Mouse (Mus musculus): ENCODE measurements around the gene Cd5l. TPM values are rescaled to one million over a fixed set of nuclear protein-coding genes. Genes with fewer than 3 reads are reported as not detected.
"Not testable (repeated sequence)": the region's sequence is repeated elsewhere in the genome, so short reads cannot be mapped to it uniquely, and the experiment has no call there.

Gene Cd5l
- polyA plus RNA-seq, 1 experiment, result 0.05 TPM

DNA sequence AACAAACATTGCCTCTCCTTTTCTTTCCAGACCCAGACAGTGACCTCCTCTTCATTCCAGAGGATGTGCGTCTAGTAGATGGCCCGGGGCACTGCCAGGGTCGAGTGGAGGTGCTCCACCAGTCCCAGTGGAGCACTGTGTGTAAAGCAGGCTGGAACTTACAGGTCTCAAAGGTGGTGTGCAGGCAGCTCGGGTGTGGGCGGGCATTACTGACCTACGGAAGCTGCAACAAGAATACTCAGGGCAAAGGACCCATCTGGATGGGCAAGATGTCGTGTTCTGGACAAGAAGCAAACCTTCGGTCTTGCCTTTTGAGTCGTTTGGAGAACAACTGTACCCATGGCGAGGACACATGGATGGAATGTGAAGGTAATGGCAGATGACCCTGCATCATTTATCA lies 9.8 kb downstream of the Cd5l start:
- H3K4me3 ChIP-seq (replicated peaks; ENCODE audit: insufficient read depth, low read depth, low read length), result no peak overlapping the region
- no peak for DNase-seq
- no peaks in the 10 kb centered on the region for H3K27me3 ChIP-seq (ENCODE audit: control insufficient read depth, insufficient read depth, low read length)
- H3K27ac ChIP-seq (ENCODE audit: insufficient read depth, low read length), result no peak overlapping the region
- TF ChIP-seq POLR2A (IDR thresholded peaks at IDR 0.05; ENCODE audit: borderline replicate concordance, insufficient read depth, low read length) (no peak), CTCF (IDR thresholded peaks at IDR 0.05; ENCODE audit: borderline replicate concordance, insufficient read depth, low read depth, low read length) (no peak)
- no peaks in the 10 kb centered on the region for H3K4me1 ChIP-seq (ENCODE audit: control insufficient read depth, insufficient read depth, low read length)
- WGBS, result 84% methylated on average over 10 of the region's 10 CpGs

DNA sequence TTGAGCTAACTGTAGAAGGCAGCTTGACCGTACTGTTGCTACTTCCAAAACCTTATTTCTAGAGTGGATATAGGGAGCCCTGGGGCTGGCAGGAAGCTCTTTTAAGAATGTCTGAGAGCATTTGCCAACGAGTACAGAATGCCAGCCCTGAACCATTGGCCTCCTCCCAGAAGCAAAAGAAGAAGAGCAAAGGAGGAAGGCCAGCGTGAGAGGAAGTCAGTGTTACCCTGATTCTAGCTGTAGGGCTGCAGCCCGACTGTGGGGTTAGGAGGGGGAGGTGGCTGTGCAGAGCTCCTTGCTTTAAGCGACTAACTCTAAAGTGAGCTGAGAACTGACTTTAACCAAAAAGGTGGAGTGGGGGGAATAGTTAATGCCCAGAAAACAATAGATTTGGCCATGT lies 11.5 kb downstream of the Cd5l start:
- 46% methylated on average over 5 of the region's 5 CpGs for WGBS
- Histone ChIP-seq H3K27me3 (ENCODE audit: control insufficient read depth, insufficient read depth, low read length) (no peaks in the 10 kb centered on the region), H3K4me1 (ENCODE audit: control insufficient read depth, insufficient read depth, low read length) (no peaks in the 10 kb centered on the region), H3K27ac (ENCODE audit: insufficient read depth, low read length) (no peak overlapping the region), H3K4me3 (replicated peaks; ENCODE audit: insufficient read depth, low read depth, low read length) (no peak overlapping the region)
- DNase-seq, result no peak
- TF ChIP-seq POLR2A (IDR thresholded peaks at IDR 0.05; ENCODE audit: borderline replicate concordance, insufficient read depth, low read length), result no peak
- TF ChIP-seq CTCF (IDR thresholded peaks at IDR 0.05; ENCODE audit: borderline replicate concordance, insufficient read depth, low read depth, low read length), result no peak

DNA sequence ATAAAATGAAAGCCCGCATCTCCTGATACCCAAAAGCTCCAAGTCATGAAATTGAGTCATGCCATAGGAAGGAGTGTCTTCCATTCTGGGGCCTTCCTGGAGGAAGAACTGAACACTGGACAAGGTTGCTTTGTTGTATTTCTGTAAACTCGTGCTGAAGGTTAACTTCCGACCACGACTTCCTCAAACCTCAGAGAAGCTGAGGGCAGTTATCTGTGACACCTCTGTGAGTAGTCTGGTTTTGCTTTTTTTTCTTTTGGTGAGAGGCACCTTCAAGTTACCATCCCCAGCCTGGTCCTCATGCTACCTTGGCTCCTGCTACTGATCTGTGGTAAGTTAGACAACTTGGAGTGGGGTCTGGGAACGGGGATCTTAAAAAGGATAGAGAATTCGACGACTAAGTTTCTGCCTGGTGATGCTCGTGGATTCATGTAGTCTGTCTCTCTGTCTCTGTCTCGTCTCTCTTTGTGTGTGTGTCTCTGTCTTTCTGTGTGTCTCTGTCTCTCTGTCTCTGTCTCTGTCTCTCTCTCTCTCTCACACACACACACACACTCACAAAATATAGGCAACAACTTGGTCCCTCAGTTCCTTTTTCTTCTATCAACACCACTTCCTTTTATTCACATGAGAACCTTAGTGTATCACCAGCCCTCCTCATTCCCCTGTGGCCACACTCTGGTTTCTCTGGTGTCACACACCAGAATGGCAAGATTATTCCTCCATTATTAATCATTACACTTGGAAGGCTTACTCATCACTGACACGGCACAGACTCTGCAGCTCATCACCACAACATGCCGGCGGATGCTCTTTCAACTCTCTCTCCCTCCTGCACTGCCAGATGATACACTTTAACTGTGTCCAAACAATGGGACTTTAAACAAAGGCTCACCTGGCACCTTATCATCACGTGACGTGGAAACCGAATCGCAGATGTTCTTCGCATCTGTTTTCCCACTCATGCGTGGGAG lies 18.8 kb downstream of the Cd5l start, which contains the start of gene Fcrl1:
Gene Fcrl1, plus strand, starts transcription at position 193 of the 971 bp plus-strand sequence.
- Histone ChIP-seq H3K4me1 (ENCODE audit: control insufficient read depth, insufficient read depth, low read length) (no peaks in the 10 kb centered on the region), H3K27ac (ENCODE audit: insufficient read depth, low read length) (no peak within 1 kb of the TSS), H3K4me3 (replicated peaks; ENCODE audit: insufficient read depth, low read depth, low read length) (no peak within 1 kb of the TSS), H3K27me3 (ENCODE audit: control insufficient read depth, insufficient read depth, low read length) (no peaks in the 10 kb centered on the region)
- 84% methylated on average over 18 of the region's 18 CpGs for WGBS
- TF ChIP-seq POLR2A (IDR thresholded peaks at IDR 0.05; ENCODE audit: borderline replicate concordance, insufficient read depth, low read length) (no peak), CTCF (IDR thresholded peaks at IDR 0.05; ENCODE audit: borderline replicate concordance, insufficient read depth, low read depth, low read length) (no peak)
- no peak for DNase-seq

DNA sequence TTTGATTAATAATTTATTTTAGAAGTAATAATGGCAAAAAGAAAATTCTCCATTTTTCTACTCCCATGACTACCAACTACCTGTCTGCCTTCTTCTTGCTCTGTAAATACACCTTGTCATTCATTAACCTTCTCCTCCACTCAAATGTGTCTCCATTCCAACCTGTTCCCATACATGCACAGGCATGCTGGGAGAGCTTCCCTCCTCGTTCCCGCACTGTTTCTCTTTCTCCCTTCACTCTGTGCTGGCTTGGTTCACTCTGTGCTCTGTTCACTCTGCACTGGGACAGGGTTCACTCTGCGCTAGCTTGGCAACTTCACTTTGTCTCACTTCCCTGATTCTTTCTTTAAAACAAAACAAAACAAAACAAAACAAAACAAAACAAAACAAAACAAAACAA lies 19.5 kb downstream of the Cd5l start:
- no peak for TF ChIP-seq CTCF (IDR thresholded peaks at IDR 0.05; ENCODE audit: borderline replicate concordance, insufficient read depth, low read depth, low read length)
- no peak for TF ChIP-seq POLR2A (IDR thresholded peaks at IDR 0.05; ENCODE audit: borderline replicate concordance, insufficient read depth, low read length)
- DNase-seq, result no peak
- Histone ChIP-seq H3K4me1 (ENCODE audit: control insufficient read depth, insufficient read depth, low read length) (no peaks in the 10 kb centered on the region), H3K27me3 (ENCODE audit: control insufficient read depth, insufficient read depth, low read length) (no peaks in the 10 kb centered on the region), H3K4me3 (replicated peaks; ENCODE audit: insufficient read depth, low read depth, low read length) (no peak overlapping the region), H3K27ac (ENCODE audit: insufficient read depth, low read length) (no peak overlapping the region)
- 66% methylated on average over 3 of the region's 3 CpGs for WGBS

DNA sequence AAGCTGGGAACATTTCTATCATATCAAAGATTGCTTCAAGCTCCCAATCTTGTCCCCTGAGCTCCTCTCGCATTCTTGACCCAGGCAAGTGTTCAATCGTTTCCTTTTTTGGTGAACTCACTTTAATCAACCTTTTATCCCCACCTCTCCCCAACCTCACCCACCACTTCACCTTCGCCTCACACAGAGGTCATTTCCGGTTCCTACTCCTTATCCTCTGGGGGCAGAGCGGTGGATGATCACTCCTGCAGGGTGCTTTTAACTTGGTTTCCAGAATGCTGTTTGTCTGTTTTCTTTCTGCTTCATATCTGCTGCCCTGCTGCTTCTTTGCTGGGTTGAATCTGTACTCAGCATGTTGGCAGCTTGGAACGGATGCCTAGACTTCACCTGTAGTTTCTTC lies 20.0 kb downstream of the Cd5l start:
- Histone ChIP-seq H3K27me3 (ENCODE audit: control insufficient read depth, insufficient read depth, low read length) (no peaks in the 10 kb centered on the region), H3K4me3 (replicated peaks; ENCODE audit: insufficient read depth, low read depth, low read length) (no peak overlapping the region), H3K4me1 (ENCODE audit: control insufficient read depth, insufficient read depth, low read length) (no peaks in the 10 kb centered on the region), H3K27ac (ENCODE audit: insufficient read depth, low read length) (no peak overlapping the region)
- no peak for DNase-seq
- no peak for TF ChIP-seq POLR2A (IDR thresholded peaks at IDR 0.05; ENCODE audit: borderline replicate concordance, insufficient read depth, low read length)
- no peak for TF ChIP-seq CTCF (IDR thresholded peaks at IDR 0.05; ENCODE audit: borderline replicate concordance, insufficient read depth, low read depth, low read length)
- 75% methylated on average over 6 of the region's 6 CpGs for WGBS

DNA sequence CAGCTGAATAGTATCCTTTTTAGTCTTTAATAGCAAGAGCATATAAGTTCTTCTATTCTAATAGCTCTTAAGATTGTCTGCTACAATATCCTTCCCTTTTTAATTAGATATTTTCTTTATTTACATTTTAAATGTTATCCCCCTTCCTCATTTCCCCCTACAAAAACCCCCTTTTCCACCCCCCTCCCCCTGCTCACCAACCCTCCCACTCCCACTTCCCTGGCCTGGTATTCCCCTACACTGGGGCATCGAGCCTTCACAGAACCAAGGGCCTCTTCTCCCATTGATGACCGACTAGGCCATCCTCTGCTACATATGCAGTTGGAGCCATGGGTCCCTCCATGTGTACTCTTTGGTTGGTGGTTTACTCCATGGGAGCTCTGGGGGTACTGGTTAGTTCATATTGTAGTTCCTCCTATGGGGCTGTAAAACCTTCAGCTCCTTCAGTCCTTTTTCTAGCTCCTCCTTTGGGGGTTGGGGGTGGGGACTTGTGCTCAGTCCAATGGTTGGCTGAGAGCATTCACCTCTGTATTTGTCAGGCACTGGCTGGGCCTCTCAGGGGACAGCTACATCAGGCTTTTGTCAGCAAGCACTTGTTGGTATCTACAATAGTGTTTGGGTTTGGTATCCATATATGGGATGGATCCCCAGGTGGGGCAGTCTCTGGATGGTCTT lies 22.1 kb downstream of the Cd5l start:
- not testable (repeated sequence) for H3K27ac ChIP-seq (ENCODE audit: insufficient read depth, low read length); H3K4me1 ChIP-seq (ENCODE audit: control insufficient read depth, insufficient read depth, low read length); H3K4me3 ChIP-seq (replicated peaks; ENCODE audit: insufficient read depth, low read depth, low read length); DNase-seq; H3K27me3 ChIP-seq (ENCODE audit: control insufficient read depth, insufficient read depth, low read length)
- WGBS, result 91% methylated on average over 2 of the region's 2 CpGs

DNA sequence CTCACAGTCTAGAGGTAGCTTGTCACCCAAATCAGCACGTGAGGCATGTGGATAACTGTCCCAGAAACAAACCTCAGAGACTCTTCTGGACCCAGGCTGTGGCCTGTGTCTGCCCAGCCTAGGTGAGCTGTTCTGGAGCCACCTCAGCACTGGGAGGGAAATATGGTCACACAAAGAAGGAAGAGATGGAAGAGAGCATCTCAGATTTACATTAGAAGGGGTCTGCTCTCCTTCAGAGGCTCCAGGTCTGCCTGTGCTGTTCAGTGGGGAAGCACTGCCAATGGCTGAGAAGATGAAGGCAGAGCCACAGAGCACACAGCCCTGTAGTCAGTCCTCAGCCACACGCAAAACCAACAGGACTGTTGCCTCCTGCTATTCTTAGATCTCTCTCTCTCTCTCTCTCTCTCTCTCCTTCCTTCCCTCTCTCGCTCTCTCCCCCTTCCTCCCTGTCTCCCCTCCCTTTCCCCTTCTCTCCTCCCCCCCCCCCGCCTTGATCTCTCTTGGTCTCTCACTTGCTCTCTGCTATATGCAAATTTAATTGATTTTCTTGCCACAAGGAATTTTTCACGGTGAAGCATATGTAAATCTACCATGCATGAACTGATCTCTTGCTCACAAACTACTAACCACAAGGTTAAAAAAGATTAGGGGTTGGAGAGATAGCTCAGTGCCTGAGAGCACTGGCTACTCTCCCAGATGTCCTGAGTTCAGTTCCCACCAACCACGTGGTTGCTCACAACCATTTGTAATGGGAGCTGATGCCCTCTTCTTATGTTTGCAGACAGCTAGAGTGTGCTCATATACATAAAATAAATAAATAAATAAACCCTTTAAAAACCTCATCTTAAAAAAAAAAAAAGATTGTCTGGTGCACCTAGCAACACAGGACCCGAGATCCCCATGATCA lies 24.4 kb downstream of the Cd5l start:
- Histone ChIP-seq H3K27ac (ENCODE audit: insufficient read depth, low read length) (no peak overlapping the region), H3K4me1 (ENCODE audit: control insufficient read depth, insufficient read depth, low read length) (no peaks in the 10 kb centered on the region), H3K27me3 (ENCODE audit: control insufficient read depth, insufficient read depth, low read length) (no peaks in the 10 kb centered on the region), H3K4me3 (replicated peaks; ENCODE audit: insufficient read depth, low read depth, low read length) (no peak overlapping the region)
- WGBS, result 46% methylated on average over 7 of the region's 7 CpGs
- TF ChIP-seq CTCF (IDR thresholded peaks at IDR 0.05; ENCODE audit: borderline replicate concordance, insufficient read depth, low read depth, low read length) (no peak), POLR2A (IDR thresholded peaks at IDR 0.05; ENCODE audit: borderline replicate concordance, insufficient read depth, low read length) (no peak)
- DNase-seq, result no peak

All from cerebellum, adult 2 months (tissue).